In genomic region chr5:124030386-124031067, GRCm38 (mm10) we compare ENCODE assay signal across 8 mouse cellular contexts. TPM values are rescaled to one million over a fixed set of nuclear protein-coding genes. Genes with fewer than 3 reads are reported as not detected.
DNase-seq lines count a peak whose midpoint lies in the region; ATAC-seq lines count a peak whose summit lies in the region.

No protein-coding gene starts in this region.

- H3K36me3 ChIP-seq in erythroblast, embryonic 14.5 days (ENCODE audit: control insufficient read depth): peaks cover 45% of the 10 kb centered on the region
- no peaks in the 10 kb centered on the region for H3K36me3 ChIP-seq in intestine, embryonic 15.5 days
- H3K36me3 ChIP-seq in neural tube, embryonic 15.5 days: no peaks in the 10 kb centered on the region

- ATAC-seq in erythroblast, adult 5-6 weeks (replicated peaks; ENCODE audit: low FRiP score, poor library complexity, severe bottlenecking): no peak
- no peak for ATAC-seq in intestine, embryonic 15.5 days
- peak; percentile 55 for ATAC-seq in neural tube, embryonic 15.5 days (ENCODE audit: low FRiP score)

- peak; percentile 50 for DNase-seq in 3T3-L1 (ENCODE audit: low read depth, low spot score)
- peak; percentile 58 to 62 for DNase-seq in cerebellum, postnatal 14 days
- no peak for DNase-seq in urinary bladder, adult 2 months (ENCODE audit: low spot score)
- no peak for DNase-seq in gastrocnemius, postnatal 36 days

- WGBS in intestine, embryonic 15.5 days: 52% methylated on average over 12 of the region's 12 CpGs
- WGBS in neural tube, embryonic 15.5 days: 12% methylated on average over 12 of the region's 12 CpGs

- 0 out of 2 replicates have a peak, but pooled peaks cover 2% of the 10 kb centered on the region for H3K9me3 ChIP-seq in erythroblast, embryonic 14.5 days (ENCODE audit: control insufficient read depth, low read length)
- no peaks in the 10 kb centered on the region for H3K9me3 ChIP-seq in intestine, embryonic 15.5 days
- no peaks in the 10 kb centered on the region for H3K9me3 ChIP-seq in neural tube, embryonic 15.5 days (replicated peaks)

- peak overlapping the region; percentile 78 for H3K4me2 ChIP-seq in intestine, embryonic 15.5 days (replicated peaks)
- peak overlapping the region; percentile 79 for H3K4me2 ChIP-seq in neural tube, embryonic 15.5 days

- peak overlapping the region; percentile 93 for H3K9ac ChIP-seq in intestine, embryonic 15.5 days
- peak overlapping the region; percentile 99 for H3K9ac ChIP-seq in neural tube, embryonic 15.5 days (replicated peaks)

- peaks cover 73% of the 10 kb centered on the region for H3K4me1 ChIP-seq in erythroblast, embryonic 14.5 days (ENCODE audit: control insufficient read depth)
- H3K4me1 ChIP-seq in intestine, embryonic 15.5 days (replicated peaks): peaks cover 43% of the 10 kb centered on the region
- H3K4me1 ChIP-seq in neural tube, embryonic 15.5 days: peaks cover 51% of the 10 kb centered on the region

- no peaks in the 10 kb centered on the region for H3K27me3 ChIP-seq in erythroblast, embryonic 14.5 days (ENCODE audit: control insufficient read depth)
- no peaks in the 10 kb centered on the region for H3K27me3 ChIP-seq in intestine, embryonic 15.5 days (replicated peaks)
- H3K27me3 ChIP-seq in neural tube, embryonic 15.5 days (replicated peaks): no peaks in the 10 kb centered on the region

- intact Hi-C loops in gastrocnemius, postnatal 36 days (cut with DNase I): no loop called here

- H3K27ac ChIP-seq in intestine, embryonic 15.5 days: peak overlapping the region; percentile 89; the same call in 1 of the 2 replicates
- H3K27ac ChIP-seq in neural tube, embryonic 15.5 days (replicated peaks): peak overlapping the region; percentile 92

- H3K4me3 ChIP-seq in erythroblast, embryonic 14.5 days (replicated peaks): peak overlapping the region; percentile 97
- H3K4me3 ChIP-seq in intestine, embryonic 15.5 days (replicated peaks): peak overlapping the region; percentile 85
- peak overlapping the region; percentile 97 for H3K4me3 ChIP-seq in neural tube, embryonic 15.5 days (replicated peaks)

RNA-seq across cellular contexts. Expression of gene Vps37b, which starts 1.5 kb away (rescaled TPM):
- 19.6 and 21.1 TPM in 2 replicates for polyA plus RNA-seq in erythroblast, embryonic 14.5 days (2012)
- total RNA-seq in erythroblast, adult 5-6 weeks (2015; ENCODE audit: low replicate concordance): 14.4 and 27.9 TPM in 2 replicates
- total RNA-seq in erythroblast, adult 5-6 weeks (2017; ENCODE audit: low replicate concordance): 6.8 and 7.9 TPM in 2 replicates
- 28.2 and 28.8 TPM in 2 replicates for polyA plus RNA-seq in intestine, embryonic 15.5 days (2015; fragmentation: Nextera tagmentation; extraction: Ambion mirVana)
- polyA plus RNA-seq in neural tube, embryonic 15.5 days (2015; fragmentation: Nextera tagmentation; extraction: Ambion mirVana): 48.8 and 50.4 TPM in 2 replicates
- 34.2 and 38.8 TPM in 2 replicates for polyA plus RNA-seq in urinary bladder, adult 2 months (2012; rRNA removed)
- total RNA-seq in gastrocnemius, postnatal 36 days (2021): 1 to 10 TPM; 4.7 to 4.8 TPM

RNA-seq across cellular contexts. Expression of gene Hip1r, which starts 57.1 kb away (rescaled TPM):
- 0.37 and 0.38 TPM in 2 replicates for polyA plus RNA-seq in erythroblast, embryonic 14.5 days (2012)
- 1.9 and 5.2 TPM in 2 replicates for total RNA-seq in erythroblast, adult 5-6 weeks (2015; ENCODE audit: low replicate concordance)
- 4.9 and 10.3 TPM in 2 replicates for total RNA-seq in erythroblast, adult 5-6 weeks (2017; ENCODE audit: low replicate concordance)
- polyA plus RNA-seq in intestine, embryonic 15.5 days (2015; fragmentation: Nextera tagmentation; extraction: Ambion mirVana): 26.0 and 29.3 TPM in 2 replicates
- 24.1 and 31.0 TPM in 2 replicates for polyA plus RNA-seq in neural tube, embryonic 15.5 days (2015; fragmentation: Nextera tagmentation; extraction: Ambion mirVana)
- 53.9 and 54.0 TPM in 2 replicates for polyA plus RNA-seq in urinary bladder, adult 2 months (2012; rRNA removed)
- total RNA-seq in gastrocnemius, postnatal 36 days (2021): 1 to 10 TPM; 7.2 to 8.1 TPM

Comparison
In these comparisons a context has a peak if more than half of its experiments do, and no peak if none do; other contexts are left out.
1. DNase-seq: peak in 3T3-L1 (single experiment) and cerebellum, postnatal 14 days (2 of 2); none in urinary bladder, adult 2 months (single experiment) and gastrocnemius, postnatal 36 days (0 of 2).
2. RNA of gene Hip1r, which starts 57.1 kb away (polyA plus RNA-seq): 53.9 to 54.0 TPM in urinary bladder, adult 2 months, 24.1 to 31.0 TPM in neural tube, embryonic 15.5 days and 26.0 to 29.3 TPM in intestine, embryonic 15.5 days; 0.37 to 0.38 TPM in erythroblast, embryonic 14.5 days; every median in the first group is over 10 times any median in the second.
3. Peak in every context shown above with its lines, with median percentiles within 50 percentile points of each other: H3K4me3 ChIP-seq.